Comparison of ENCODE assay signal across 18 mouse cellular contexts in genomic region chr2:93212865-93213264, GRCm38 (mm10).
"Had no signal": no experiment of that assay in that cellular context is flagged by ENCODE, and none has a peak within 500 bp of the region (broad histone marks: within the 10 kb centered on the region; RNA-seq: fewer than 3 reads in every experiment).

No protein-coding gene starts in this region.

- DNase-seq: lung, adult 18-20 months; lung, embryonic 14.5 days; lung, postnatal 10 days; lung, postnatal 4 days; midbrain, embryonic 14.5 days; retina, postnatal 1 day; right cerebral cortex, adult 18-20 months; right cerebral cortex, postnatal 25 days; right cerebral cortex, postnatal 4 days; spleen, adult 18-20 months; thymus, adult 18-20 months had no signal

- H3K27me3 ChIP-seq: neural tube, embryonic 13.5 days; neural tube, embryonic 15.5 days had no signal

- ATAC-seq: midbrain, embryonic 16.5 days had no signal

- H3K4me2 ChIP-seq: lung, embryonic 14.5 days; midbrain, embryonic 12.5 days; neural tube, embryonic 13.5 days; neural tube, embryonic 15.5 days had no signal

- H3K4me3 ChIP-seq: midbrain, embryonic 10.5 days; midbrain, embryonic 12.5 days; myocyte; neural tube, embryonic 13.5 days; neural tube, embryonic 15.5 days had no signal

- H3K9ac ChIP-seq: liver, embryonic 14.5 days; lung, embryonic 14.5 days; midbrain, embryonic 12.5 days; neural tube, embryonic 13.5 days; neural tube, embryonic 15.5 days had no signal

- H3K27ac ChIP-seq: liver, embryonic 14.5 days; midbrain, embryonic 10.5 days; midbrain, embryonic 12.5 days; neural tube, embryonic 13.5 days; neural tube, embryonic 15.5 days had no signal

- H3K9me3 ChIP-seq: midbrain, embryonic 10.5 days; midbrain, embryonic 12.5 days; neural tube, embryonic 13.5 days; neural tube, embryonic 15.5 days had no signal
